Mouse (Mus musculus) fibroblast of lung, adult 2 months (primary cell): ENCODE results near the gene Acot7.

Experiments
- DNase-seq: peaks from one replicate; pipeline ENCODE4 v3.0.0-alpha.2; 2011; ENCODE audit warnings: low read depth

Gene Acot7

DNA sequence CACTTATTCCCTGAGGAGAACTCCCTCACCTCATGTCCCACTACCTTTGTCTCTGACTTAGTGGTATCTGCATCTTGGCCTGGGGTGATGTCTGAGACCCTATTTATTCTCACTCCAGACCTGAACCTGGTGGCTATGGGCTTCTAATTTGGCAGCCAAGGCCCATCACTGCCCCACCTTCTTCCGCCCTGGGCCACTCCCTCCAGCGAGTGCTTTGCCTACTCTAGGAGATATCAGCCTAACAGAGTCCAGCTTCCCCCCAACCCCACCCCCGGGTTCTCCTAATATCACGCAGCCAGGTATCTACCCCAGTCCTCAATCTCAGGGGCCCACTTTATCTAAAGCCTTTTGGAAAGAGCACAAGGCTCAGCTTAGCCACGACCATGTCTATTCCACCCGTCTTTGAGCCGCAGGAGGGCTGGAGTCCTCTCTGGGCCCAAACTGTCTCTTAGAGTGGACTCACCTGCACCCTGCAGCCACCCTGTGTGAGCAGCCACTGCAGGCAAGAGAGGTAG, 26.4 kb upstream of the Acot7 start:
- DNase-seq: no peak

DNA sequence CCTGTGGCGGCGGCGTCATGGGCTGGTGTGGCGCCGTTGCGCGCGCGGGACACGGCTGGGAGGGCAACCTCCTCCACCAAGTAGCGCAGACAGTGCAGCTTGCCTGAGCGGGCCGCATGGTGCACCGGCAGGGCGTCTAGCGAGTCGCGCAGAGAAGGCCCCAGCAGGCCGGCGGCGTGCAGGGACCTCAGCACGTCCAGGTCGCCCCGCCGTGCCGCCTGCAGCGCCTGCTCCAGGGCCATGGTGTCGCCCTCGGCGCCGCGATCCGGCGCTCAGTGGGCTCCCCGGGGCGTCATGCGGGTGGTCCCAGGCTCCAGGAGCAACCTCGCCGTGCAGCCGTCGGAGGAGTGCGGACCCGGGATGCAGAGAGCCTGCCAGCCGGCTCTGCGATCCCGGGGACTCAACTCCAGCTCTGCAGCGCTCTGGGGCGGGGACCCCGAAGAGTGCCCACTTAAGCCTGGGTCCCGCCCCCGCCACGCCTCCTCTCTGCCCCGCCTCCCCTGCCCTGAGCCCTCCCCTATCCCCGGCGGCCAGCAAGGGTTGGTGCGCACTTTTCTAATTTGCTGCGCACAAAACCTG, 25.9 kb upstream of the Acot7 start, which contains the start of gene Espn:
Gene Espn (minus strand): TSS at position 406 of the 579 bp plus-strand sequence.
- DNase-seq: no peak

DNA sequence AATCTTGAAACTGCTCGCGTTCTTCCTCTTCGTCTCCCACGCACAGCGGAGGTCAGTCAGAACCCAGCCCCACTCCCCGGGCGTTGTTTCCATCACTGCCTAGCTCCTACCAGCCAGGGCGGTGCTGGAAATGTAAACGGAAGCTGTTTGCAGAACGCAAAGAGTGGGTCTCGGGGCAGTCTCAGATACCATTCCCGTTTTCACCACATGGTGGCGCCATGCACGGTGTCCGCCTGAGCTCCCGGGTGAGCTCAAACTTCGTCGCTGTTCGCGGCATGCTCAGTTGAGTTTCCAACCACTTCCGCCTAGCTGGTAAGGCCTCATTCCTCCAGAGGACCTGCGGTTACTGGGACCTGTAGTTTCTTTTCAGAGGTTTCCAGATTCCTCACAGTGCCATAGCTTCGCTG, 24.2 kb upstream of the Acot7 start:
- peak; percentile 60 for DNase-seq

DNA sequence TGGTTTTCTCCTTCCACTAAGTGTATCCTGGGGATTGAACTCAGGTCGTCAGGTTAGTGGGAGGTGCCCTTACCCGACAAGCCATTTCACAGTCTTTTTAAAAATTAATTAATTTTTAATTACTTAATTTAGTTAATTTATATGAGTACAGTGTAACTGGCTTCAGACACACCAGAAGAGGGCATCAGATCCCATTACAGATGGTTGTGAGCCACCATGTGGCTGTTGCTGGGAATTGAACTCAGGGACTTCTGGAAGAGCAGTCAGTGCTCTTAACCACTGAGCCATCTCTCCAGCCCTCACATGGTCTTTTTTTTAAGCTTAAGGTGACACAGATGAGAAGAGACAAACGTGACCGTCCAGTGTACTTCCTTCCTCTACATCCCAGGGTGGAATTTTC, 22.9 kb upstream of the Acot7 start:
- no peak for DNase-seq

DNA sequence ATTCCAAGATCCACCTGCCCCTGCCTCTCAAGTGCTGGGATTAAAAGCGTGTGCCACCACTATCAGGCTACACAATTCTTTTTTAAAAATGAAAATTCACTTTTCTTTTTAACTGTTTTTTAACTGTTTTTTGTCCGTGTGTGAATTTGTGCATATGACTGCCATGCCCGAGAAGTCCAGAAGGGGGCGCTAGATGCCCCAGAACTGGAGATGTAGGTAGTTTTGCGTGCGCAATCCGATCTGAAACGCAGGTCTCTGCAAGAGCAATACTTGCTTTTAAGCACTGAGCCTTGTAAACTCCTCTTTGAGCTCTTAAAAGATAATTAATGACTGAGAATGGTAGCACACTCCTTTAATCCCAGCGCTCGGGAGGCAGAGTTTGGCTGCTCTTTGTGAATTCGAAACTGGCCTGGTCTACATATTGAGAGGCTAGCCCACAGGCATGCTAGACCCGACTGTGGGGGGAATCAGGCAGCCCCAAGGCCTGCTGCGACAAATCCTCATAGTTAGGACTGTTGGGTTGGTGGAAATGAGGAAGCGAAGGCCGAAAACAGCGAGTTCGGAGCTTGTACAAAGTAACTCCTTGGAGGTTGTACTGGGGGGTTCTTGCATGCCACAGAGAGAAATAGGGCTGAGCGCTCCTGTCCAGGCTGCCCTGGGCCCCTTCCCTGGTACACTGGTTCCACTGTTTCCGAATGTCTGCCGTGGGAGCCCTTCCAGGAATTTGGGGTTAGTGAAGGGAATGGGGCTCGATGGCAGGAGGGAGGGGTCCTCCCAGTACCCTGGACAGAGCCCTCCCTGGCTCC, 20.0 kb upstream of the Acot7 start:
- no peak for DNase-seq

- no peak for DNase-seq
These were observed 19.2 kb upstream of the Acot7 start, which contains the start of gene Hes2 for GRCm38 (mm10) chr4:152158585-152159284. TSS of gene Hes2 (plus strand) at chr4:152158867.

- DNase-seq: no peak
These were observed 18.7 kb upstream of the Acot7 start for GRCm38 (mm10) chr4:152159285-152159678.

GRCm38 (mm10) chr4:152160748-152161147, 17.2 kb upstream of the Acot7 start:
- no peak for DNase-seq

DNA sequence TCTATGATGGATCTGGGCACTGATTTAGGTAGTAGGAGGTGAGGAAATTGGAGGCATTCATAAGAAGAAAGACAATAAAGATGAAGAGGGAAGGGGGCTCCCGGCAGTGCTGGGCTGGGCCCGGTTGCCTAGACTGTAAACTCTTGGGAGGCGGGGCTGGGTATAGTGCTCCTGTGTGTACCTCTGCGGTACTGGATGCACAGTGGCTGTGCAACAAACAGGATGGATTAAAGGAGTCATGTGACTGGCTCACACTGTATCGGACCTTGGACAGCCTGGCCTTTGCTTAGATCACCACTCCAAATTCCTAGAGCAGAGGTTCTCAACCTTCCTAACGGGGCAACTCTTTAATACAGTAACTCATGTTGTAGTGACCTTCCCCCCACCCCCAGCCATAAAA, 16.3 kb upstream of the Acot7 start:
- DNase-seq: no peak

GRCm38 (mm10) chr4:152162748-152163147, 15.2 kb upstream of the Acot7 start:
- DNase-seq: no peak

DNA sequence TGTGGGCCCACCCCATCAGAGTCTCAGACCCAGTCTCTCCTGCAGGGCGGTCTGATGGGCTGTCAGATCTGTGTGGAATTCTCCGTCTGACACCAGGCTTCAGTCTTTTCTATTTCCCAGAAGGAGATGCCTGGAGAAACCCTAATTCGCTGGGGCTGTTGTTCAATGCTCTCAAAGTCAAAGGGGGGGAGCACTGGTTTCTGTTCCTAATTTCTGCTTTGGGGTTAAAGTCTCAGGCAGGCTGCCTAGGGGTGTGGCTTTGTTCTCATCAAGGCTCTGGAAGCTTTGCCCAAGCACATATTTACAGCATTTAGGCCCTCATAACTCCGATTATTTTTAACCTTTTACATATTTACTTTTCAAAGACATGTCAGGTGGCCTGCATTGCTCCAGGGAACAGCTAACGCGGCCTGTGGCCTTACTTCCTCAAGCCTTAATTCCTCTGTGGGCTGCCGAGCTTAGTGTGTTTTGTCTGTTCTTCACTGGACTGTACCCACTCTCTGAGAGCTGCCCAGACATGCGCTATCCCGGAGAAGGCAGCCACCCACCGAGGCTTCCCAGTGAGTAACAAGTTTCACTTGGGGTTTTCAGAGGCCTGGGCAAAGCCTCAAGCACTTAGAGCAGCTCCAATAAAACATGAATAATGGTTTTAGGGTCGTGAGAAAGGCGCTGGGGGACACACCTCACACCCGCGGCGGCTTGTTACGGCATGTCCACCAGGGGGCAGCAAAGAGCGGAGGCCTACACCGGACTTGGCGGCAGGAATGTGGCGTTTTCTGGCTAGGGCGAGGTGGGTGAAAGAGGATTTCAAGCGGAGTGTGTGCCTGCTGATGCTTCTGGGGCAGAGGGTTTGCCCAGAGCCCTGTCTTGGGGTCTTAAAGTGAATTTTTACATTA, 12.7 kb upstream of the Acot7 start:
- DNase-seq: peak; percentile 69

DNA sequence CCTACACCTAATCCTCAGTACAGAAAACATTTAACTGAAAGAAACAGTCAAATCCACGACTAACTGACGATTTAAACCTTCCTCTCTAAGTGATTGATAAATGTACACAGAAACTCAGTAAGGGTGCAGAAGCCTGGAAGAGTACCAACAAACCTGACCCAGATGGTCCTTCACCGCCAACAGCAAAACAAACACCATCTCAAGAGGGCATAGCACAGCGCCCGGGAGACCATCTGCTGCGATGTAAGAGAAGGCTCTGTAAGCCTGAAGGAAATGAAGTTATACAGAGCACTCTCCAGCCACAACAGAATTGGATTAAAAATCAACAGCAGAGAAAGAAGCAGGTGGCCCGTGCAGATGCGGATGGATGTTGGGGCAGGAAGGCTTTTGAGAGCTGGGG, 9.9 kb upstream of the Acot7 start:
- DNase-seq: no peak

DNA sequence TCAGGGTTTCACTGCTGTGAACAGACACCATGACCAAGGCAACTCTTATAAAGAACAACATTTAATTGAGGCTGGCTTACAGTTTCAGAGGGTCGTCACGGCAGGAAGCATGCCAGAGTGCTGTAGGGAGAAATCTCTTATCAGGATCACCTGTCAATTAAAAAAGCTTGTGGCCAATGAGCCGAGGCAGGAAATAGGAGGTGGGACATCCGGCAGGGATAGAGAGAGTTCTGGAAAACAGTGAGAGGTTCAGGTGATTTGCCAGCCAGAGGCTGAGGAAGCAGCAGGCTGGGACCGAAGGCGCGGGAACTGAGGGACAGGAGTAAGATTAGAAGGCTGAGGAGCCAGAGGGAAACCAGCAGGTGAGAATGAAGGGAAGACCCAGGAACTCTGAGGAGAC, 8.8 kb upstream of the Acot7 start:
- no peak for DNase-seq

GRCm38 (mm10) chr4:152170286-152170685, 7.6 kb upstream of the Acot7 start:
- DNase-seq: no peak

DNA sequence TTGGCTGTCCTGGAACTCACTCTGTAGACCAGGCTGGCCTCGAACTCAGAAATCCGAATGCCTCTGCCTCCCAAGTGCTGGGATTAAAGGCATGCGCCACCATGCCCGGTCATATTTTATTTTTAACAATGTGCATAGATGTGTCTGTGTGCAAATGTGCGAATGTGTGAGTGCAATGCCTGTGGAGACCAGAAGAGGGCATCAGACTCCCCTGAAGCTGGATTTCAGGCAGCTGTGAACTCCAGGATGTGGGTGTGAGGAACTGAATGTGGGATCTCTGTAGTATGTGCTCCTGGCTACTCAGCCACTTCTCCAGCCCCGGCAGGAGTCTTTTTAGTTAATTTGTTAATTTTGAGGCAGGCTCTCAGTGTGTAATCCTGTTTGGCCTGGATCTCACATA, 6.4 kb upstream of the Acot7 start:
- DNase-seq: no peak

GRCm38 (mm10) chr4:152173041-152173440, 4.9 kb upstream of the Acot7 start:
- DNase-seq: no peak

- DNase-seq: no peak
These were observed 4.0 kb upstream of the Acot7 start for GRCm38 (mm10) chr4:152173956-152174355.

DNA sequence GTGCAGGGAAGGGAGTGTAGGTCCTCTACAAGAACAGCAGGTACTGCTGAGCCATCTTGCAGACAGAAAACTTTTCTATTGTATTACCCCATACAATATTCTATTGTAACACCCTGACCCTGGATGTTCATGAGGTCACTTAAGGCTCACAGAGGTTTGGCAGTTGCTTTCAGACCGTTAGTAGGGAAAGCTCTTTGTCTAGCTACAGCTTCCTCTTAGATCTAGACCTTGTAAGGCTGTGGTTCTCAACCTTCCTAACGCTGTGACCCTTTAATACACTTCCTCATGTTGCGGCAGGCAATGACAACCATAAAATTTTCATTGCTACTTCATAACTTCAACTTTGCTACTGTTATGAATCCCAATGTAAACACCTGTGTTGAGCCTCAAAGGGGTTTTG, 1.3 kb upstream of the Acot7 start:
- DNase-seq: no peak

GRCm38 (mm10) chr4:152177174-152177536, 779 bp upstream of the Acot7 start:
- DNase-seq: no peak

DNA sequence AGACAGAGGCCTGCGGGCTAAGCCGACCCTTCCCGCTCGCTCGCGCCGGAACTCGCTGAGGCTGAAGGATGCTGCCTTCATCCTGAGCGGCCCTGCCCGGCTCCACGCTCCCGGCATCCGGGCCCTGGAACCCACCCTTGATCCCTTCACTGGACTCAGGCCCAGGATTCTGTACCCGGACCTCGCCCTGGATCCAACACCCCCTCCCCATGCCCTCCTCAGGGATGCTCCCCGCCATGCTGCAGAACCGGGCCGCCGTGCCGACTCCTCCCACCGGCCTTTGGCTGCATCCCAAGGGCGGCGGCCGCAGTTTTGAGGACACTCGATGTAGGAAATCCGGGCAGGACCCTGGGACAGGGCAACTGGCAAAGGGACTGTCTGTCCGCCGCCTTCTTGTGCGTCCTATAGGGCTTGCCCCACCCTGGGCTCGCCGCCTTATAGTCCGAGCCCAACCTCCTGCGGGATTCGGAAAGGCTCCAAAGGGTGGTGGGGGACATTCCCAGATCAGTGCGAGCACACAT, 470 bp downstream of the Acot7 start:
- DNase-seq: no peak

DNA sequence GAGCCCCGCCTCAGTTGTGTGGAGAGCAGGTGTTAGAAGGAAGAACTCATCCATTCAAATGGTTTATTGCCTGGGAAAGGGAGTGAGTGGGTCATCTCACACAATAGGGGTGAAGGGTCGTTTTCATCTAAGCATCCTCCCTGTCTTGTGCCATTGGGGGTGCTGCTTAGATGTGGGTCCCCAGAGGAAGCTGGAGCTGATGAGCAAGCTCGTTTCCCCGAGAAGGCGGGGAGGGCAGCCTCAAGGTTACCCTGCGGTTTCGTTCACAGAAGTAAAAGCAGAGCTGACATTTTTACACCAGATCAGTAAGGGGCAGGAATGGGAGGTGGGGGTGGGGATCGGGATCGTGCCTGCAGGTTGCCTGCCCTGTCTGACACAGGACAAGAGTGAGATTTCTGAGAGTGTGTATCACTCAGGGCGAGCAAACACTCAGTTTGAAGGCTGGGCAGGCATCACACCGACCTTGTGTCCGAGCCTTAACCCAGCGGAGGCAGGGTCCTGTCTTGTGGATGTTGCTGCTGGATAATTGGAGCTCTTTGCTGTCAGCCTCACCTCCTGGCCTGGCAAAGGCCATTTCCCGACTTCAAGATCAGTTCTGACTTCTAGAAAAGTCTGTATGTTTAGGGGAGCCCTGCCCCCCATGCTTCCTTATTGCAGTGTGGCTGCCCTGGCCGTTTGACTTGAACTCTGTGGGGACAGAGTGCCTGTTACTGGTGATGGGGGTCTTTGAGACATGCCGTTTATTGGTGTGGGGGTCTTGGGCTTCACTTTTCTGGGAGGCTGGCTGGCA, 1.2 kb downstream of the Acot7 start:
- DNase-seq: no peak
